Mouse (Mus musculus) MEL (cell line): Measurements from ENCODE around the gene Galp. TPM values are rescaled to one million over a fixed set of nuclear protein-coding genes. Genes with fewer than 3 reads are reported as not detected.

Experiments used
- DNase-seq: peaks from one replicate; pipeline ENCODE4 v3.0.0; 2011; ENCODE audit warnings: low read depth, low spot score
- H3K27ac ChIP-seq: 2 replicates; pipeline ENCODE4 v1.5.1; 2012; ENCODE audit warnings: low read depth, mild to moderate bottlenecking, control low read depth, low read length, moderate library complexity; ENCODE audit not compliant: control insufficient read depth
- H3K27me3 ChIP-seq, 2 experiments: fragments of 150-350 bp in 1 of 2; sonication (generic) in 1 of 2; 2 replicates each; pipeline ENCODE4 v1.6.1; 2012; ENCODE audit warnings: low read length in 2 of 2, mild to moderate bottlenecking in 2 of 2, improper control_type of control experiment in 1 of 2, moderate library complexity in 1 of 2; ENCODE audit not compliant: insufficient read depth in 2 of 2, control insufficient read depth in 1 of 2
- H3K36me3 ChIP-seq, 2 experiments: 2 replicates each; pipeline ENCODE4 v1.6.1; 2012 to 2014; ENCODE audit warnings: low read length in 2 of 2, improper control_type of control experiment in 1 of 2, inconsistent platforms in 1 of 2, mild to moderate bottlenecking in 1 of 2; ENCODE audit not compliant: insufficient read depth in 2 of 2, control insufficient read depth in 1 of 2
- H3K4me1 ChIP-seq, 2 experiments: fragments of 150-350 bp in 1 of 2; sonication (generic) in 1 of 2; 2 replicates each; pipeline ENCODE4 v1.6.1; 2012; ENCODE audit warnings: low read length in 2 of 2, improper control_type of control experiment in 1 of 2, mild to moderate bottlenecking in 1 of 2; ENCODE audit not compliant: insufficient read depth in 2 of 2, control insufficient read depth in 1 of 2
- H3K4me3 ChIP-seq, 2 experiments: fragments of 150-350 bp in 1 of 2; sonication (generic) in 1 of 2; 2 replicates each; pipeline ENCODE4 v1.5.1; 2012; ENCODE audit warnings: low read depth in 2 of 2, low read length in 2 of 2, mild to moderate bottlenecking in 2 of 2, moderate library complexity in 2 of 2, control low read depth in 1 of 2, improper control_type of control experiment in 1 of 2; ENCODE audit not compliant: control insufficient read depth in 1 of 2, insufficient read depth in 1 of 2
- H3K79me2 ChIP-seq: 2 replicates; pipeline ENCODE4 v1.6.1; 2012; ENCODE audit warnings: mild to moderate bottlenecking, low read length, moderate library complexity; ENCODE audit not compliant: control insufficient read depth, poor library complexity, insufficient read depth
- H3K9ac ChIP-seq: 2 replicates; pipeline ENCODE4 v1.6.1; 2012; ENCODE audit warnings: low read depth, mild to moderate bottlenecking, control low read depth, low read length, moderate library complexity; ENCODE audit not compliant: control insufficient read depth, poor library complexity, severe bottlenecking
- H3K9me3 ChIP-seq: fragments of 150-350 bp; sonication (generic); replicated peaks from 2 replicates; pipeline ENCODE4 v1.6.1; 2012; ENCODE audit warnings: mild to moderate bottlenecking, low read length, improper control_type of control experiment, moderate library complexity; ENCODE audit not compliant: insufficient read depth
- CHD1 ChIP-seq: IDR thresholded peaks from 2 replicates; pipeline ENCODE4 v1.6.1; 2012; ENCODE audit warnings: low read depth, mild to moderate bottlenecking, inconsistent platforms, low read length, improper control_type of control experiment
- CHD2 ChIP-seq: IDR thresholded peaks from 2 replicates; pipeline ENCODE4 v1.6.1; 2011; ENCODE audit warnings: low read length, improper control_type of control experiment
- CTCF ChIP-seq, 3 experiments: IDR thresholded peaks in 2 of 3; conservative IDR thresholded peaks in 1 of 3; 2 replicates each; pipeline ENCODE4 v1.5.1; 2011 to 2012; ENCODE audit warnings: low read length in 3 of 3, low read depth in 2 of 3, mild to moderate bottlenecking in 2 of 3, improper control_type of control experiment in 1 of 3, inconsistent platforms in 1 of 3, mixed read lengths in 1 of 3, moderate library complexity in 1 of 3; ENCODE audit not compliant: control insufficient read depth in 1 of 3, insufficient read depth in 1 of 3, poor library complexity in 1 of 3, severe bottlenecking in 1 of 3
- ETS1 ChIP-seq: IDR thresholded peaks from 2 replicates; pipeline ENCODE4 v1.6.1; 2012; ENCODE audit warnings: low read depth, mild to moderate bottlenecking, inconsistent platforms, low read length, improper control_type of control experiment, moderate library complexity
- GATA1 ChIP-seq: IDR thresholded peaks from 2 replicates; pipeline ENCODE4 v1.6.1; 2011; ENCODE audit warnings: low read depth, low read length, improper control_type of control experiment
- HCFC1 ChIP-seq: IDR thresholded peaks from 2 replicates; pipeline ENCODE4 v1.6.1; 2012; ENCODE audit warnings: low read depth, mild to moderate bottlenecking, inconsistent platforms, low read length, improper control_type of control experiment, moderate library complexity
- JUND ChIP-seq: IDR thresholded peaks from 2 replicates; pipeline ENCODE4 v1.6.1; 2011; ENCODE audit warnings: low read depth, mild to moderate bottlenecking, improper control_type of control experiment, low read length
- MAFK ChIP-seq: IDR thresholded peaks from 2 replicates; pipeline ENCODE4 v1.6.1; 2011; ENCODE audit warnings: low read depth, mild to moderate bottlenecking, low read length, improper control_type of control experiment, borderline replicate concordance
- MXI1 ChIP-seq: IDR thresholded peaks from 2 replicates; pipeline ENCODE4 v1.6.1; 2011; ENCODE audit warnings: mild to moderate bottlenecking, low read depth, low read length, improper control_type of control experiment
- MYB ChIP-seq: IDR thresholded peaks from 2 replicates; pipeline ENCODE4 v1.6.1; 2011; ENCODE audit warnings: mild to moderate bottlenecking, low read depth, low read length, improper control_type of control experiment
- MYC ChIP-seq: IDR thresholded peaks from 2 replicates; pipeline ENCODE4 v1.6.1; 2011; ENCODE audit warnings: low read depth, mild to moderate bottlenecking, low read length, improper control_type of control experiment, moderate library complexity
- POLR2AphosphoS2 ChIP-seq: IDR thresholded peaks from 2 replicates; pipeline ENCODE4 v1.6.1; 2011; ENCODE audit warnings: low read length, improper control_type of control experiment
- POLR2AphosphoS5 ChIP-seq: IDR thresholded peaks from 2 replicates; pipeline ENCODE4 v1.6.1; 2012; ENCODE audit warnings: low read depth, borderline replicate concordance, mild to moderate bottlenecking, inconsistent platforms, low read length, moderate library complexity, mixed read lengths
- RAD21 ChIP-seq: IDR thresholded peaks from 2 replicates; pipeline ENCODE4 v1.6.1; 2011; ENCODE audit warnings: mild to moderate bottlenecking, low read depth, low read length, improper control_type of control experiment
- SMC3 ChIP-seq: IDR thresholded peaks from 2 replicates; pipeline ENCODE4 v1.6.1; 2011; ENCODE audit warnings: low read depth, low read length, improper control_type of control experiment
- TBP ChIP-seq: IDR thresholded peaks from 2 replicates; pipeline ENCODE4 v1.8.0; 2011; ENCODE audit warnings: low read depth, low read length, improper control_type of control experiment
- UBTF ChIP-seq: IDR thresholded peaks from 2 replicates; pipeline ENCODE4 v1.6.1; 2012; ENCODE audit warnings: low read depth, mild to moderate bottlenecking, inconsistent platforms, low read length, improper control_type of control experiment, moderate library complexity, borderline replicate concordance; ENCODE audit not compliant: insufficient read depth
- USF2 ChIP-seq, 2 experiments: IDR thresholded peaks; 2 replicates each; pipeline ENCODE4 v1.6.1; 2011 to 2012; ENCODE audit warnings: improper control_type of control experiment in 2 of 2, low read length in 2 of 2, borderline replicate concordance in 1 of 2, inconsistent platforms in 1 of 2, low read depth in 1 of 2, mild to moderate bottlenecking in 1 of 2; ENCODE audit not compliant: insufficient read depth in 1 of 2
- ZC3H11A ChIP-seq: IDR thresholded peaks from 2 replicates; pipeline ENCODE4 v1.6.1; 2012; ENCODE audit warnings: low read depth, mild to moderate bottlenecking, inconsistent platforms, low read length, improper control_type of control experiment
- ZKSCAN1 ChIP-seq: IDR thresholded peaks from 2 replicates; pipeline ENCODE4 v1.6.1; 2012; ENCODE audit warnings: low read depth, mild to moderate bottlenecking, inconsistent platforms, low read length, improper control_type of control experiment, moderate library complexity
- polyA plus RNA-seq, 2 experiments: library from polyadenylated mRNA; stranded (reverse) in 1 of 2; unstranded in 1 of 2; fragments of >175 nt in 1 of 2; fragments of >200 nt in 1 of 2; gene quantifications; 2 replicates each; pipeline versions ENCODE4 v1.2.1 to v1.2.4; 2012; ENCODE audit warnings: low replicate concordance in 2 of 2, low read depth in 1 of 2; ENCODE audit not compliant: insufficient read length in 2 of 2, insufficient read depth in 1 of 2, missing spikeins in 1 of 2
- total RNA-seq: library from RNA; depleted of rRNA; stranded (reverse); fragments of 300-350 nt; gene quantifications from 2 replicates; pipeline ENCODE4 v1.2.3, GENCODE M21; 2012

Gene Galp
- total and polyA plus RNA-seq, 3 experiments, result not detected

- TF ChIP-seq MYB, result no peak
- TF ChIP-seq MYC, result no peak
- TF ChIP-seq JUND, result no peak
- TF ChIP-seq MXI1, result no peak
- TF ChIP-seq CHD1, result no peak
- no peak for TF ChIP-seq USF2 (IDR thresholded peaks at IDR 0.05; ENCODE audit: borderline replicate concordance in 1 of 2, insufficient read depth in 1 of 2, low read depth in 1 of 2, low read length in 2 of 2)
- TF ChIP-seq ZKSCAN1, result no peak
- TF ChIP-seq UBTF, result no peak
- no peak for TF ChIP-seq POLR2AphosphoS5
- TF ChIP-seq ETS1, result no peak
- no peak for TF ChIP-seq GATA1
- TF ChIP-seq MAFK, result no peak
- no peak for TF ChIP-seq HCFC1
- peak; percentile 93 for TF ChIP-seq RAD21
- TF ChIP-seq POLR2AphosphoS2, result no peak
- TF ChIP-seq SMC3, result peak; percentile 85
- peak; percentile 87 to 96 (median 93) for TF ChIP-seq CTCF (IDR thresholded peaks at IDR 0.05 in 2 of 3, conservative IDR thresholded peaks at IDR 0.05 in 1 of 3; ENCODE audit: control insufficient read depth in 1 of 3, insufficient read depth in 1 of 3, low read depth in 2 of 3, low read length in 3 of 3, poor library complexity in 1 of 3, severe bottlenecking in 1 of 3)
- TF ChIP-seq ZC3H11A, result peak; percentile 78
- no peak for TF ChIP-seq CHD2
- H3K27ac ChIP-seq, result no peak overlapping the region
- H3K4me1 ChIP-seq, result no peaks in the 10 kb centered on the region
- no peaks in the 10 kb centered on the region for H3K36me3 ChIP-seq
- no peaks in the 10 kb centered on the region for H3K9me3 ChIP-seq
- no peak overlapping the region for H3K9ac ChIP-seq
- H3K4me3 ChIP-seq, result no peak overlapping the region
- no peaks in the 10 kb centered on the region for H3K27me3 ChIP-seq
- H3K79me2 ChIP-seq, result no peaks in the 10 kb centered on the region
- DNase-seq, result peak; percentile 71
Measured at GRCm38 (mm10) chr7:6194129-6194528, 2.8 kb upstream of the Galp start.

GRCm38 (mm10) chr7:6195777-6196176 is 1.1 kb upstream of the Galp start:
- Histone ChIP-seq H3K9me3 (no peaks in the 10 kb centered on the region), H3K36me3 (no peaks in the 10 kb centered on the region), H3K79me2 (no peaks in the 10 kb centered on the region), H3K4me1 (no peaks in the 10 kb centered on the region), H3K27ac (no peak overlapping the region), H3K9ac (no peak overlapping the region), H3K27me3 (no peaks in the 10 kb centered on the region), H3K4me3 (no peak overlapping the region)
- peak; percentile 43 for DNase-seq
- TF ChIP-seq CTCF (IDR thresholded peaks at IDR 0.05 in 2 of 3, conservative IDR thresholded peaks at IDR 0.05 in 1 of 3; ENCODE audit: control insufficient read depth in 1 of 3, insufficient read depth in 1 of 3, low read depth in 2 of 3, low read length in 3 of 3, poor library complexity in 1 of 3, severe bottlenecking in 1 of 3) (peak; percentile 59 to 63 (median 59)), RAD21 (peak; percentile 9), SMC3 (peak; percentile 44), TBP (no peak)
